Mouse (Mus musculus): ENCODE data around the gene Tcn2.

DNA sequence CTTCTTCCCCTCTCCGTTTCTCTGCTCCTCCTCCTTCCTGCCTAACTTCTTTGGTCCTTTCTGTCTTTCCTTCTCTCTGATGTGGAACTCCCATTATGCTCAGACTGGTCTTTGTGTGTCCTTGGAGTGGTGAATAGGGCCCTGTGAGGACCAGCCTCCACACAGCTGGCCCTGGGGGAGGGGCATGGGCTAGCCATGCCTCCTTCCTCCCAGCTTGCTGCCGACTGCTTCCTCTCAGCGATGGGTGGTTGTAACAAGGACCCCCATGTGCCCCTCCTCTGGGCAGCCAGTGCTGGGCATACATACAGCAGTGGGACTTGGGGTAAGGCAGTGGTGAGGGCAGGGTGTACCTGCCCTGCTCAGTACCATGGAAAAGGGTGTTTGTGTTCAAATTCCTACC, 42.4 kb upstream of the Tcn2 start:
- TF ChIP-seq CTCF (conservative IDR thresholded peaks at IDR 0.05; ENCODE audit: low read length) (no peak), NANOG (IDR thresholded peaks at IDR 0.05; ENCODE audit: borderline replicate concordance, low read length) (no peak), POU5F1 (IDR thresholded peaks at IDR 0.05; ENCODE audit: borderline replicate concordance, low read length) (no peak)

Data from E14TG2a.4 (cell line).